Mouse (Mus musculus) left cerebral cortex, adult 11 months (tissue): ENCODE data around the gene Ankrd13b.

ENCODE experiments used
- DNase-seq: peaks from one replicate; pipeline ENCODE4 v3.0.0; 2022; ENCODE audit warnings: low spot score

Ankrd13b gene

DNA sequence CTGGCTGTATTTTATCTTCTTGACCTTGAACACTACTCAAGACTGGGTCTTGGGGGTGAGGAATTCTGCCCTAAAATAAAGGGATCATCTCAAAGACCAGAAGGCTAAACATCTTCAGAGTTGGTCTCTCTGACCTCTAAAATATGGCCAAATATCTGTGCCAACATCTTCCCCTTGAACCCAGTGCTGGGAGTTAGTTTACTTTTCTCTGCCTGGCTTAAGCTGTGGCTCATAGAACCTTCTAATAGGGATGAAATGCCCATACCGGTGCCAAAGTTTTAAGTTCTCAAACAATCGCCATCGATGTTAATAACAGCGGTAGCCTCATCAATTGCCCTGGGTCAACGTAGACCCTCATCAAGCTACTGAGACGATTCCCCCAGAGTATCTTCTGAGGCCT, 27.6 kb downstream of the Ankrd13b start:
- no peak for DNase-seq

- DNase-seq = no peak
Measured at GRCm38 (mm10) chr11:77456866-77457265, 32.6 kb downstream of the Ankrd13b start.

- no peak for DNase-seq
Measured at GRCm38 (mm10) chr11:77455770-77456510, 33.5 kb downstream of the Ankrd13b start.

- no peak for DNase-seq
Measured at GRCm38 (mm10) chr11:77453388-77453787, 36.1 kb downstream of the Ankrd13b start.

DNA sequence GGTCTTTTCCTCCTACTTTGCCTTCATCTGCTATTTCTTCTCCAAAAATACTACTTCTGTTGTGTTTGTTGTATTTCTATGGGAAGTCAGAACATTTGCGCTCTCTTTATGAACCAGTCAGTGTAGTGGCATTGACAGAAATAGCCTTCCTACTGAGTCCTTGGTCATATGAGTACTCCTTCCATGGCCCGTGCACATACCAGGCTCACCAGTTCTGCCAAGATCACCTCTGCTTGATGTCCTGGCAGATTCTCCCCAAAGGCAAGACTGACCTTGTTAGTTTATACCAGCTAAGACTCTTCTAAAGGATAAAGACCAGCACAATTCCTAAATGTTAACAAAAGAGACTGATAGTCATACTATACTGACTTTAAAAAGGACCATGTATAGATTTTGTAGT, 37.8 kb downstream of the Ankrd13b start:
- DNase-seq = no peak

DNA sequence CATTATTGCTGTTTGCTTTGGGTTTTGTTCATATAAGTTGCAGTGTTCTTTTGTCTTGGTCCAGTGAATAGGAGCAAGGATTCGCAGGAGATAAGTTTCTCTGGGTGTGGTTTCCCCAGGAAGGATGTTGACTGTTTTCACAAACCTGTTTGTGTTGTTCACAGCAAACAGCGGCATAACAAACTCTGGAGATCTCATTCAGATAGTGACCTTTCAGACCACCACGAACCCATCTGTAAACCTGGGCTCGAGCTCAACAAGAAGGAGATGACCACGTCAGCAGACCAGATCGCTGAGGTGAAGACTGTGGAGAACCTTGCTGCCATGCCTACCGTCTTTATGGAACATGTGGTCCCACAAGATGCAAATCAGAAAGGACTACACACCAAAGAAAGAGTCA, 40.3 kb downstream of the Ankrd13b start:
- no peak for DNase-seq

GRCm38 (mm10) chr11:77446628-77447041, 42.8 kb downstream of the Ankrd13b start:
- no peak for DNase-seq

DNA sequence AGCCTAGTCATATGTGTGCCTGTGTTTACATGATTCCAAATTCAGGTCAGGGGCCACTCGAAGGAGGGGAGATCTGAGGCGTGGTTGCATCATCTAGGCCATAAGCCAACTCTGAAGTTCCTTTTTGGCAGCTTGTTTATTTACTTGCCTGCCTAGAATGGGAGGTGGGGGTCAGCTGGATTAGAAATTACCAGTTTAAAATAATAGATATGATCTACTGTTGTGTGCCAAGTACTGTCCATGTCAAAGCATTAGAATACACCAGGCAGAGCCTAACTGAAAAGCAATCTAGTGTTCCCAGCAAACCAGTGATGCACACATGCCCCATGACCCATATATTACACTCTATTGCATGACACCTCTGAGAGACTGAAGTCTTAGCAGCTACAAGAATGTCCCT, 44.5 kb downstream of the Ankrd13b start:
- no peak for DNase-seq

GRCm38 (mm10) chr11:77442186-77443170, 47.0 kb downstream of the Ankrd13b start:
- DNase-seq = no peak

DNA sequence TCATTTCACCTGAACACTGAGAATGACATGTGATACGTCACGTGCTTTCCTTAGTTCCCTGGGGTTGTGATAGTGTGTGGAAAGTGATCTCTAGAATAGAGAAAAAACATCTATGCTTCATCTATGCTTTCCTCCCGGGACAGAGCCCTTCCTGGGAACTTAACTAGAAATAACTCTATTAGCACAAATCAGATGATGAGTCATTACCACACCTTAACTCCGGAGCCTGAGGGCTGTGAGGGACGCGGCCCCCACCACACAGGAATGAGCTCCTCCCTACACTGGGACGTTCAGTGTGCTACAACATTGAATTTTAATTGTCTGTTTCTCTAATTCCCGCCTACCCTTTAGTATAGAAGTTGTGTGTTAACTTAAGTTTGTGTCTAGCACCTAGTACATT, 48.5 kb downstream of the Ankrd13b start:
- DNase-seq = no peak

DNA sequence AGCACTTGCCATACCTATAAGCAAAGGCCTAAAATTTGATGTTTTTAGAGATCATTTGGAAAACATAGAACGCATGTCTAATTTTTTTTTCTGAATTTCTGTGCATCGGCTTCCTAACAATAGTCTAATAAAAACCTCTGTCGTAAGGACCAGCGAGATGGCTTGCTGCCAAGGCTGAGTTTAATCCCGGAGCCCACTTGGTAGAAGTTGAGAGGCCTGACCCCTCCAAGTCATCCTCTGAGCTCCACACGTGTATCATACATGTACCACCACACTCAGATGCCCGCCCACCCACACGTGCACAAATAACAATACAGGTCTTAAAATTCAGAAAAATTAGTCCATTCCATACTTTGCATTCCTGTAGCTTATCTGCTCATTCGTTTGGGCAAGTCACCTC, 49.4 kb downstream of the Ankrd13b start:
- no peak for DNase-seq

DNA sequence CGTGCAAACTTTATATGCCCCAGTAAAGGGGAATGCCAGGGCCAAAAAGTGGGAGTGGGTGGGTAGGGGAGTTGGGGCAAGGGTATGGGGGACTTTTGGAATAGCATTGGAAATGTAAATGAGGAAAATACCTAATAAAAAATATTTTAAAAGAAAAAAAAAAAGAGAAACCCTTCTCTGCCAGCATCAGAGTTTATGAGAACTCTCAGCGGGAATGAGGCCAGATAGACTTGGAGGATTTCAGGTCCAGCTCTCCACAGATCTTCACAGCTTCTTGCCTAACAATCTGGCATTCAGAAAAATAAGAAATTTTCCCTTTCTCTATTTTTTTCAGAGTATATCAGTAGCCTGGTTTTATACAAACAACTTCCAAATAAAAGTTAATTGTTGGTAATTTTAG, 52.5 kb downstream of the Ankrd13b start:
- no peak for DNase-seq

- DNase-seq = no peak
Measured at GRCm38 (mm10) chr11:77428446-77428845, 61.0 kb downstream of the Ankrd13b start.

GRCm38 (mm10) chr11:77423175-77423859, 66.2 kb downstream of the Ankrd13b start:
- no peak for DNase-seq
